15 mouse cellular contexts compared by ENCODE assay signal in the genomic region with DNA sequence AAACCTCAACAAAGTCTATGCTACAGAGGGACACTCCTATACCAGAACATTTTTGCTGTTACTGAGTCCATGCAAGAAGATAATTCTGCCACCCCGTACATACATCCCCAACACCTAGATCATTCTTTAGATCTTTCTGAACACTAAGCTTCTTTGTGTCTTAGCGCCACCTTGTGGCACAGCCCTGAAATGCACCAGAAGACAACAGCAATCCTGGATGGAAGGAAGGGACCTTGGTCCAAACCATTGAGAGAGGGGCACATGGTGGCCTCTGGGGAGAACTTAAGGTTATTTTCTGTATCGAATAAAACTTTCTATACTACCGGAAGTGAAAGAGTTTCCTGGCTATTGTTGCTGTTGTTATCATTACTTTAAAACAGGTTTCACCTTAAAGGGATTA. TPM values are rescaled to one million over a fixed set of nuclear protein-coding genes. Genes with fewer than 3 reads are reported as not detected.
ATAC-seq lines count a peak whose summit lies in the region.
"Had no signal": no experiment of that assay in that cellular context is flagged by ENCODE, and none has a peak within 500 bp of the region (broad histone marks: within the 10 kb centered on the region; RNA-seq: fewer than 3 reads in every experiment).

No protein-coding gene starts in this region.

- ATAC-seq in granulocyte monocyte progenitor cell, adult 5-6 weeks (replicated peaks; ENCODE audit: poor library complexity, severe bottlenecking): peak; percentile 66
- ATAC-seq in megakaryocyte, adult 5-6 weeks (ENCODE audit: poor library complexity, severe bottlenecking): peak; percentile 72
- peak; percentile 78 for ATAC-seq in megakaryocyte progenitor cell, adult 5-6 weeks (replicated peaks; ENCODE audit: poor library complexity)
- peak; percentile 63; the same call in 1 of the 2 replicates for ATAC-seq in megakaryocyte-erythroid progenitor cell, adult 5-6 weeks (replicated peaks; ENCODE audit: low FRiP score, low TSS enrichment, poor library complexity, severe bottlenecking)
- ATAC-seq in neutrophil, adult 5-6 weeks (ENCODE audit: extremely low read depth, insufficient number of reproducible peaks, low FRiP score, poor library complexity, severe bottlenecking): 0 out of 2 replicates have a peak, but pooled peaks have one; percentile 55

RNA-seq across cellular contexts. Expression of a gene that starts 11.2 kb away (rescaled TPM):
- total RNA-seq in granulocyte monocyte progenitor cell, adult 5-6 weeks (2014; fragmentation: Nextera tagmentation): not detected in 2 replicates
- 0.36 TPM in 1 of 2 replicates, not detected in the other for total RNA-seq in granulocyte monocyte progenitor cell, adult 5-6 weeks (2017)
- total RNA-seq in megakaryocyte, adult 5-6 weeks (2015): not detected in 2 replicates
- total RNA-seq in megakaryocyte, adult 5-6 weeks (2017): 0.45 TPM in 1 of 2 replicates, not detected in the other
- not detected in 2 replicates for total RNA-seq in megakaryocyte progenitor cell, adult 5-6 weeks (2015)
- 0.30 TPM in 1 of 2 replicates, not detected in the other for total RNA-seq in megakaryocyte progenitor cell, adult 5-6 weeks (2017)
- total RNA-seq in megakaryocyte-erythroid progenitor cell, adult 5-6 weeks (2014; fragmentation: Nextera tagmentation): not detected in 2 replicates
- total RNA-seq in megakaryocyte-erythroid progenitor cell, adult 5-6 weeks (2017): 0.11 TPM in 1 of 2 replicates, not detected in the other
- total RNA-seq in neutrophil, adult 5-6 weeks (2017): not detected in 2 replicates
- total RNA-seq: adrenal gland, adult 18-20 months; adrenal gland, adult 2 months; adrenal gland, adult 8-10 months; adrenal gland, postnatal 10 days; adrenal gland, postnatal 14 days; adrenal gland, postnatal 25 days; adrenal gland, postnatal 36 days; adrenal gland, postnatal 4 days; MEL had no signal

RNA-seq across cellular contexts. Expression of a gene that starts 49.4 kb away (rescaled TPM):
- total RNA-seq in granulocyte monocyte progenitor cell, adult 5-6 weeks (2014; fragmentation: Nextera tagmentation): not detected in 2 replicates
- not detected in 2 replicates for total RNA-seq in granulocyte monocyte progenitor cell, adult 5-6 weeks (2017)
- total RNA-seq in megakaryocyte, adult 5-6 weeks (2015): not detected in 2 replicates
- not detected in 2 replicates for total RNA-seq in megakaryocyte, adult 5-6 weeks (2017)
- total RNA-seq in megakaryocyte progenitor cell, adult 5-6 weeks (2015): 0.07 TPM in 1 of 2 replicates, not detected in the other
- total RNA-seq in megakaryocyte progenitor cell, adult 5-6 weeks (2017): 0.33 TPM in 1 of 2 replicates, not detected in the other
- not detected in 2 replicates for total RNA-seq in megakaryocyte-erythroid progenitor cell, adult 5-6 weeks (2014; fragmentation: Nextera tagmentation)
- not detected in 2 replicates for total RNA-seq in megakaryocyte-erythroid progenitor cell, adult 5-6 weeks (2017)
- not detected in 2 replicates for total RNA-seq in neutrophil, adult 5-6 weeks (2017)
- total RNA-seq: adrenal gland, adult 18-20 months; adrenal gland, adult 2 months; adrenal gland, adult 8-10 months; adrenal gland, postnatal 10 days; adrenal gland, postnatal 14 days; adrenal gland, postnatal 25 days; adrenal gland, postnatal 36 days; adrenal gland, postnatal 4 days; G1E; MEL had no signal

Comparison
In these comparisons a context has a peak if more than half of its experiments do, and no peak if none do; other contexts are left out.
1. Peak in every context shown above with its lines: ATAC-seq.